Mouse (Mus musculus) lung, adult 2 months (tissue): ENCODE data around the gene Tmem229b.

Experiments used
- CTCF ChIP-seq: fragments of 200-500 bp; IDR thresholded peaks from 2 replicates; pipeline ENCODE4 v1.5.1; 2011; ENCODE audit warnings: mild to moderate bottlenecking, low read length, control low read depth; ENCODE audit not compliant: insufficient read depth
- POLR2A ChIP-seq: fragments of 200-500 bp; IDR thresholded peaks from 2 replicates; pipeline ENCODE4 v1.6.1; 2011; ENCODE audit warnings: low read depth, mild to moderate bottlenecking, control low read depth, low read length, borderline replicate concordance; ENCODE audit errors: extremely low read depth

- TF ChIP-seq POLR2A, result no peak
- TF ChIP-seq CTCF, result 0 out of 2 replicates have a peak, but pooled peaks have one; percentile 15
These were observed 825 bp downstream of the Tmem229b start for GRCm38 (mm10) chr12:79006478-79007125.
